Mouse (Mus musculus) kidney, adult 2 months (tissue): ENCODE measurements at regions not wholly inside any gene's neighbourhood (a gene's known extent, or its start where the extent isn't known, plus 50 kb on each side); places are given as distances from the start of the nearest gene placed in this dataset.
"Not testable (repeated sequence)": the region's sequence is repeated elsewhere in the genome, so short reads cannot be mapped to it uniquely, and the experiment has no call there.

ENCODE experiments used
- CTCF ChIP-seq: fragments of 200-500 bp; conservative IDR thresholded peaks from 2 replicates; pipeline ENCODE4 v1.5.1; 2011; ENCODE audit warnings: low read depth, mild to moderate bottlenecking, control low read depth, low read length, moderate library complexity, mixed read lengths; ENCODE audit not compliant: insufficient read depth, insufficient read length
- POLR2A ChIP-seq: fragments of 200-500 bp; IDR thresholded peaks from one replicate; pipeline ENCODE4 v1.6.1; 2011; ENCODE audit warnings: low read depth, low read length, control low read depth

GRCm38 (mm10) chr13:86379168-86379567 is 332.5 kb upstream of the Cox7c start:
- not testable (repeated sequence) for TF ChIP-seq CTCF, POLR2A
